Mouse (Mus musculus): ENCODE results near the gene Rfng. TPM values are rescaled to one million over a fixed set of nuclear protein-coding genes. Genes with fewer than 3 reads are reported as not detected.
"Not testable (repeated sequence)": the region's sequence is repeated elsewhere in the genome, so short reads cannot be mapped to it uniquely, and the experiment has no call there.

Rfng gene
- polyA plus RNA-seq (2012; rRNA removed): 87.4 and 102 TPM in 2 replicates

- peaks cover 10% of the 10 kb centered on the region for H3K36me3 ChIP-seq (ENCODE audit: control insufficient read depth, insufficient read depth, low read length)
- H3K27me3 ChIP-seq (ENCODE audit: control insufficient read depth, insufficient read depth, low read length): no peaks in the 10 kb centered on the region
- H3K27ac ChIP-seq (ENCODE audit: control insufficient read depth, insufficient read depth, low read length): no peak within 1 kb of the TSS
- H3K4me1 ChIP-seq (replicated peaks; ENCODE audit: control insufficient read depth, insufficient read depth, low read length): peaks cover 20% of the 10 kb centered on the region
- WGBS: under 1% methylated on average over 101 of the region's 107 CpGs
- TF ChIP-seq CTCF (IDR thresholded peaks at IDR 0.05; ENCODE audit: borderline replicate concordance, control insufficient read depth, extremely low read depth, insufficient read depth, low read length, poor library complexity) (0 out of 2 replicates have a peak, but pooled peaks have one; percentile 1), POLR2A (IDR thresholded peaks at IDR 0.05; ENCODE audit: control insufficient read depth, extremely low read depth, insufficient read depth, low read length, poor library complexity) (peak; percentile 54; the same call in 1 of the 2 replicates)
- peak within 1 kb of the TSS; percentile 99 for H3K4me3 ChIP-seq (ENCODE audit: control insufficient read depth, insufficient read depth, low read length)
- peak; percentile 87 for DNase-seq
Measured at GRCm38 (mm10) chr11:120784064-120784791, at the start of gene Rfng, which contains the start of gene Gps1. Gene Rfng, minus strand, starts transcription at chr11:120784207. Gene Gps1, plus strand, starts transcription at chr11:120784272.

GRCm38 (mm10) chr11:120832962-120833361 is 49.0 kb upstream of the Rfng start:
- H3K36me3 ChIP-seq (ENCODE audit: control insufficient read depth, insufficient read depth, low read length); H3K27ac ChIP-seq (ENCODE audit: control insufficient read depth, insufficient read depth, low read length); DNase-seq; H3K4me3 ChIP-seq (ENCODE audit: control insufficient read depth, insufficient read depth, low read length); H3K27me3 ChIP-seq (ENCODE audit: control insufficient read depth, insufficient read depth, low read length); H3K4me1 ChIP-seq (replicated peaks; ENCODE audit: control insufficient read depth, insufficient read depth, low read length): not testable (repeated sequence)
- WGBS: 90% methylated on average over 5 of the region's 5 CpGs

GRCm38 (mm10) chr11:120831659-120832440 is 47.8 kb upstream of the Rfng start:
- 92% methylated on average over 3 of the region's 3 CpGs for whole genome bisulfite sequencing
- DNase-seq: no peak
- H3K27ac ChIP-seq (ENCODE audit: control insufficient read depth, insufficient read depth, low read length): no peak overlapping the region
- TF ChIP-seq POLR2A (IDR thresholded peaks at IDR 0.05; ENCODE audit: control insufficient read depth, extremely low read depth, insufficient read depth, low read length, poor library complexity): no peak
- no peak for TF ChIP-seq CTCF (IDR thresholded peaks at IDR 0.05; ENCODE audit: borderline replicate concordance, control insufficient read depth, extremely low read depth, insufficient read depth, low read length, poor library complexity)
- no peak overlapping the region for H3K4me3 ChIP-seq (ENCODE audit: control insufficient read depth, insufficient read depth, low read length)
- no peaks in the 10 kb centered on the region for H3K4me1 ChIP-seq (replicated peaks; ENCODE audit: control insufficient read depth, insufficient read depth, low read length)
- no peaks in the 10 kb centered on the region for H3K36me3 ChIP-seq (ENCODE audit: control insufficient read depth, insufficient read depth, low read length)
- H3K27me3 ChIP-seq (ENCODE audit: control insufficient read depth, insufficient read depth, low read length): no peaks in the 10 kb centered on the region

- no peak for TF ChIP-seq POLR2A (IDR thresholded peaks at IDR 0.05; ENCODE audit: control insufficient read depth, extremely low read depth, insufficient read depth, low read length, poor library complexity)
- no peak for TF ChIP-seq CTCF (IDR thresholded peaks at IDR 0.05; ENCODE audit: borderline replicate concordance, control insufficient read depth, extremely low read depth, insufficient read depth, low read length, poor library complexity)
- DNase-seq: no peak
- Histone ChIP-seq H3K27ac (ENCODE audit: control insufficient read depth, insufficient read depth, low read length) (no peak overlapping the region), H3K36me3 (ENCODE audit: control insufficient read depth, insufficient read depth, low read length) (no peaks in the 10 kb centered on the region), H3K4me1 (replicated peaks; ENCODE audit: control insufficient read depth, insufficient read depth, low read length) (peaks cover 6% of the 10 kb centered on the region), H3K4me3 (ENCODE audit: control insufficient read depth, insufficient read depth, low read length) (no peak overlapping the region), H3K27me3 (ENCODE audit: control insufficient read depth, insufficient read depth, low read length) (no peaks in the 10 kb centered on the region)
- WGBS: 96% methylated on average over 12 of the region's 12 CpGs
Measured at GRCm38 (mm10) chr11:120830686-120831085, 46.7 kb upstream of the Rfng start.

- TF ChIP-seq CTCF (IDR thresholded peaks at IDR 0.05; ENCODE audit: borderline replicate concordance, control insufficient read depth, extremely low read depth, insufficient read depth, low read length, poor library complexity) (no peak), POLR2A (IDR thresholded peaks at IDR 0.05; ENCODE audit: control insufficient read depth, extremely low read depth, insufficient read depth, low read length, poor library complexity) (no peak)
- H3K4me3 ChIP-seq (ENCODE audit: control insufficient read depth, insufficient read depth, low read length): no peak overlapping the region
- H3K4me1 ChIP-seq (replicated peaks; ENCODE audit: control insufficient read depth, insufficient read depth, low read length): peaks cover 13% of the 10 kb centered on the region
- no peaks in the 10 kb centered on the region for H3K27me3 ChIP-seq (ENCODE audit: control insufficient read depth, insufficient read depth, low read length)
- 96% methylated on average over 10 of the region's 10 CpGs for WGBS
- no peaks in the 10 kb centered on the region for H3K36me3 ChIP-seq (ENCODE audit: control insufficient read depth, insufficient read depth, low read length)
- H3K27ac ChIP-seq (ENCODE audit: control insufficient read depth, insufficient read depth, low read length): no peak overlapping the region
- no peak for DNase-seq
Measured at GRCm38 (mm10) chr11:120829757-120830532, 45.9 kb upstream of the Rfng start.

GRCm38 (mm10) chr11:120828416-120828815 is 44.4 kb upstream of the Rfng start:
- Histone ChIP-seq H3K27me3 (ENCODE audit: control insufficient read depth, insufficient read depth, low read length) (no peaks in the 10 kb centered on the region), H3K27ac (ENCODE audit: control insufficient read depth, insufficient read depth, low read length) (no peak overlapping the region), H3K4me1 (replicated peaks; ENCODE audit: control insufficient read depth, insufficient read depth, low read length) (peaks cover 17% of the 10 kb centered on the region), H3K4me3 (ENCODE audit: control insufficient read depth, insufficient read depth, low read length) (no peak overlapping the region), H3K36me3 (ENCODE audit: control insufficient read depth, insufficient read depth, low read length) (no peaks in the 10 kb centered on the region)
- WGBS: 93% methylated on average over 4 of the region's 4 CpGs
- DNase-seq: no peak
- no peak for TF ChIP-seq POLR2A (IDR thresholded peaks at IDR 0.05; ENCODE audit: control insufficient read depth, extremely low read depth, insufficient read depth, low read length, poor library complexity)
- no peak for TF ChIP-seq CTCF (IDR thresholded peaks at IDR 0.05; ENCODE audit: borderline replicate concordance, control insufficient read depth, extremely low read depth, insufficient read depth, low read length, poor library complexity)
